Mouse (Mus musculus): ENCODE results near the gene Ciao2a. TPM values are rescaled to one million over a fixed set of nuclear protein-coding genes. Genes with fewer than 3 reads are reported as not detected.

The Ciao2a gene
- polyA plus RNA-seq, 1 experiment = 133 TPM

- TF ChIP-seq CTCF (IDR thresholded peaks at IDR 0.05; ENCODE audit: low read depth, low read length) (no peak), POLR2A (IDR thresholded peaks at IDR 0.05; ENCODE audit: borderline replicate concordance, low read depth, low read length) (no peak)
- H3K4me3 ChIP-seq (ENCODE audit: insufficient read depth, low read length) = no peak overlapping the region
- H3K27ac ChIP-seq (ENCODE audit: insufficient read depth, low read depth, low read length) = no peak overlapping the region
- H3K4me1 ChIP-seq (ENCODE audit: control insufficient read depth, insufficient read depth, low read length) = no peaks in the 10 kb centered on the region
These were observed 34.8 kb upstream of the Ciao2a start for GRCm38 (mm10) chr9:66091327-66092231.

DNA sequence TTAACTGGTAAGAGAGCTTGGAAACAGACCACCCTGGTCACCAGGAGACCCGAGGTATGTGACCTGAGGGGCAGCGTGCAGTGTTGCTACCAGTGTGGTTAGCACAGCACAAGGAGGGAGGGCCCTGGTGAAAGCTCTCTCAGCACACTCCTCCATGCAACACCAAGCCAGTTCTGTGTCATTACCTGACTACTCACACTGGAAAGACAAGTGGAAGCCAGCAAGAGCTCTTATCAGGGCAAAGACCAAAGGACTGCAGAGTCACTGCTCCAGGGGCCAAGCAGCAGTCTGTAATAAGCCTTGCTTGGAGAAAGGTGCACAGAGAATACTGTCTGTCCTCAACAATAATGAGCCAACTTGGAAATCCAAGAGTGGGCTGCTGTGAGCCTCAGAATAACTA is 33.7 kb upstream of the Ciao2a start:
- Histone ChIP-seq H3K4me3 (ENCODE audit: insufficient read depth, low read length) (no peak overlapping the region), H3K27ac (ENCODE audit: insufficient read depth, low read depth, low read length) (no peak overlapping the region), H3K4me1 (ENCODE audit: control insufficient read depth, insufficient read depth, low read length) (no peaks in the 10 kb centered on the region)
- no peak for TF ChIP-seq POLR2A (IDR thresholded peaks at IDR 0.05; ENCODE audit: borderline replicate concordance, low read depth, low read length)
- no peak for TF ChIP-seq CTCF (IDR thresholded peaks at IDR 0.05; ENCODE audit: low read depth, low read length)

DNA sequence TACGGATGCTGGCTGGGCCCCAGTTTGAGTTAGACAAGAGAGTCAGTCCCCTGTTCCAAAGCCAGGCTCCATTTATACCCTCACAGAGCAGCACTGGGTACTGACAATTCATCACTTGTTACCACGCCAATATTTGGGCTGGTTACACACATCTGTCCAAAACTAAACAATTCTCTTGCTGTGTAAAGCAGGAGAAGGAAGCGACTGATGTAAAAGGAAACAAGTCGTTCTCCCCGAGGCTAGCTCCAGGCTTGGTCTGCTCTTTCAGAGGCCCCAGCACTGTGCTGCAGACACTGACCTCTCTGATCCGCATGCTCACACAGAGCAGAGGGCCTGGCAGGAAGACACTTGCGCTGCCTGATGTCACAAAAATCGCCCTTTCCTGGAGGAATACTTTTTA is 24.8 kb upstream of the Ciao2a start:
- Histone ChIP-seq H3K4me3 (ENCODE audit: insufficient read depth, low read length) (no peak overlapping the region), H3K27ac (ENCODE audit: insufficient read depth, low read depth, low read length) (no peak overlapping the region), H3K4me1 (ENCODE audit: control insufficient read depth, insufficient read depth, low read length) (peaks cover 4% of the 10 kb centered on the region)
- TF ChIP-seq CTCF (IDR thresholded peaks at IDR 0.05; ENCODE audit: low read depth, low read length) (no peak), POLR2A (IDR thresholded peaks at IDR 0.05; ENCODE audit: borderline replicate concordance, low read depth, low read length) (no peak)

GRCm38 (mm10) chr9:66102668-66103067 is 23.7 kb upstream of the Ciao2a start:
- Histone ChIP-seq H3K4me3 (ENCODE audit: insufficient read depth, low read length) (no peak overlapping the region), H3K4me1 (ENCODE audit: control insufficient read depth, insufficient read depth, low read length) (peaks cover 7% of the 10 kb centered on the region), H3K27ac (ENCODE audit: insufficient read depth, low read depth, low read length) (no peak overlapping the region)
- no peak for TF ChIP-seq CTCF (IDR thresholded peaks at IDR 0.05; ENCODE audit: low read depth, low read length)
- no peak for TF ChIP-seq POLR2A (IDR thresholded peaks at IDR 0.05; ENCODE audit: borderline replicate concordance, low read depth, low read length)

GRCm38 (mm10) chr9:66104601-66105000 is 21.8 kb upstream of the Ciao2a start:
- Histone ChIP-seq H3K4me3 (ENCODE audit: insufficient read depth, low read length) (no peak overlapping the region), H3K27ac (ENCODE audit: insufficient read depth, low read depth, low read length) (no peak overlapping the region), H3K4me1 (ENCODE audit: control insufficient read depth, insufficient read depth, low read length) (peaks cover 7% of the 10 kb centered on the region)
- no peak for TF ChIP-seq CTCF (IDR thresholded peaks at IDR 0.05; ENCODE audit: low read depth, low read length)
- TF ChIP-seq POLR2A (IDR thresholded peaks at IDR 0.05; ENCODE audit: borderline replicate concordance, low read depth, low read length) = no peak

- TF ChIP-seq CTCF (IDR thresholded peaks at IDR 0.05; ENCODE audit: low read depth, low read length) (no peak), POLR2A (IDR thresholded peaks at IDR 0.05; ENCODE audit: borderline replicate concordance, low read depth, low read length) (no peak)
- H3K27ac ChIP-seq (ENCODE audit: insufficient read depth, low read depth, low read length) = no peak overlapping the region
- H3K4me3 ChIP-seq (ENCODE audit: insufficient read depth, low read length) = no peak overlapping the region
These were observed 21.2 kb upstream of the Ciao2a start for GRCm38 (mm10) chr9:66105168-66105567.

GRCm38 (mm10) chr9:66109574-66109973 is 16.8 kb upstream of the Ciao2a start:
- H3K4me1 ChIP-seq (ENCODE audit: control insufficient read depth, insufficient read depth, low read length) = peaks cover 28% of the 10 kb centered on the region
- no peak overlapping the region for H3K4me3 ChIP-seq (ENCODE audit: insufficient read depth, low read length)
- no peak overlapping the region for H3K27ac ChIP-seq (ENCODE audit: insufficient read depth, low read depth, low read length)
- TF ChIP-seq CTCF (IDR thresholded peaks at IDR 0.05; ENCODE audit: low read depth, low read length) (no peak), POLR2A (IDR thresholded peaks at IDR 0.05; ENCODE audit: borderline replicate concordance, low read depth, low read length) (no peak)

More at GRCm38 (mm10) chr9:66105168-66105567, 21.2 kb upstream of the Ciao2a start:
- H3K4me1 ChIP-seq (ENCODE audit: control insufficient read depth, insufficient read depth, low read length) = peaks cover 7% of the 10 kb centered on the region

DNA sequence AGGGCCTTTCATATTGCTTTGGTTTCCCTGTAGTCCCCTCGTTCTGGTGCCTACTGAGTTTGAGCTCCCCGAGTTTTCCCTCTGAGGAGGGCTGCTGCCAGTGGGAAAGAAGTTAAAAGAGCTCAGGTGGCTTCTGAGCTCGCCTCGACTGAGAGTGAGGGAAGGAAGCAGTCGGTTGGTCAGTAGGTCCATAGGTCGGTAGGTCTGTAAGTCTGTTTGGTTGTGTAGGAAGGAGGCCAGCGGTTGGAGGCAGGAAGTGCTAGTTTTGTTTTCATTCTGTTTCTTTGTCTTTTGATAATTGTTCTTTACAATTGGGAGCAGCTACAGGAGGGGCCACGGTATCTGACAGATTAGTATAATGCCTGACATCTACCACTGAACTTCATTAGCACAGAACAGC is 16.3 kb upstream of the Ciao2a start:
- no peak overlapping the region for H3K4me3 ChIP-seq (ENCODE audit: insufficient read depth, low read length)
- no peak overlapping the region for H3K27ac ChIP-seq (ENCODE audit: insufficient read depth, low read depth, low read length)
- no peak for TF ChIP-seq POLR2A (IDR thresholded peaks at IDR 0.05; ENCODE audit: borderline replicate concordance, low read depth, low read length)
- no peak for TF ChIP-seq CTCF (IDR thresholded peaks at IDR 0.05; ENCODE audit: low read depth, low read length)
- peaks cover 33% of the 10 kb centered on the region for H3K4me1 ChIP-seq (ENCODE audit: control insufficient read depth, insufficient read depth, low read length)

DNA sequence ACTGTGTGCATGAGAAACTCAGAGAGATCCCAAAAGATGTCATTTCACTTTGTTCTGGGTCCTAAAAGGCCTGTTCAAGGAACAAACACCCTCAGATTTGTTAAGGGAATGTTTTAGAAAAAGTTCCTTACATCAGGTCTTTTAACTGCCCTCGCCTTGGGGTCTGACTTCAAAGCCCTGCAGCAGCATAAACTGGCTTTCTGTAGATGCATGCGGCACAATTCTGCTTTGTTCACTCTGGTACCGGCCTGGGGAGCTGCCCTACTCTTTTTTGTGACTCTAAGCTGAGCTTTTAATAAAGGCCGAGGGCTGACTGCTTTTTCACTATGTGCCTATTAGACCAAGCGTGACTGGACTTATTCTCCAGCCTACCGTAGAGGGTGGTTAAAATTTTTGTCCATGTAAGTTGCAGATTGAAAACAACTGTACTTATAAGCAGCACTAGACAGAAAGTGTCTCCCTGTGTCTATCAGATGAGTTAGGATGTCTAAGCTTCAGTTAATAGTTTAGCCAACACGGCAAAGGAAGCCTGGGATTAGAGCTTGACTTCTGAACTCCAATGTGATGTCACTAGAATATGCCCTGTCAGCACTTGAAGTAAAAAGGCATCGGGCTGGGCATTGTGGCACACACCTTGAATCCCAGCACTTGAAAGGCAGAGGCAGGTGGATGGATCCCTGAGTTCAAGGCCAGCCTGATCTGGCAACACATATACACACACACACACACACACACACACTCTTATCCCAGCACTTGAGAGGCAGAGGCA is 15.6 kb upstream of the Ciao2a start:
- no peak for TF ChIP-seq POLR2A (IDR thresholded peaks at IDR 0.05; ENCODE audit: borderline replicate concordance, low read depth, low read length)
- no peak for TF ChIP-seq CTCF (IDR thresholded peaks at IDR 0.05; ENCODE audit: low read depth, low read length)
- H3K4me3 ChIP-seq (ENCODE audit: insufficient read depth, low read length) = no peak overlapping the region
- H3K4me1 ChIP-seq (ENCODE audit: control insufficient read depth, insufficient read depth, low read length) = peaks cover 38% of the 10 kb centered on the region
- no peak overlapping the region for H3K27ac ChIP-seq (ENCODE audit: insufficient read depth, low read depth, low read length)

- peak overlapping the region; percentile 74 for H3K27ac ChIP-seq (ENCODE audit: insufficient read depth, low read depth, low read length)
- no peak for TF ChIP-seq POLR2A (IDR thresholded peaks at IDR 0.05; ENCODE audit: borderline replicate concordance, low read depth, low read length)
- no peak for TF ChIP-seq CTCF (IDR thresholded peaks at IDR 0.05; ENCODE audit: low read depth, low read length)
- H3K4me3 ChIP-seq (ENCODE audit: insufficient read depth, low read length) = no peak overlapping the region
- H3K4me1 ChIP-seq (ENCODE audit: control insufficient read depth, insufficient read depth, low read length) = peaks cover 63% of the 10 kb centered on the region
These were observed 12.1 kb upstream of the Ciao2a start for GRCm38 (mm10) chr9:66114341-66114740.
